Mouse (Mus musculus): ENCODE data around the gene Adamts12. TPM values are rescaled to one million over a fixed set of nuclear protein-coding genes. Genes with fewer than 3 reads are reported as not detected.

The Adamts12 gene
- polyA plus RNA-seq, 1 experiment from 2014 or later = 2.2 TPM

DNA sequence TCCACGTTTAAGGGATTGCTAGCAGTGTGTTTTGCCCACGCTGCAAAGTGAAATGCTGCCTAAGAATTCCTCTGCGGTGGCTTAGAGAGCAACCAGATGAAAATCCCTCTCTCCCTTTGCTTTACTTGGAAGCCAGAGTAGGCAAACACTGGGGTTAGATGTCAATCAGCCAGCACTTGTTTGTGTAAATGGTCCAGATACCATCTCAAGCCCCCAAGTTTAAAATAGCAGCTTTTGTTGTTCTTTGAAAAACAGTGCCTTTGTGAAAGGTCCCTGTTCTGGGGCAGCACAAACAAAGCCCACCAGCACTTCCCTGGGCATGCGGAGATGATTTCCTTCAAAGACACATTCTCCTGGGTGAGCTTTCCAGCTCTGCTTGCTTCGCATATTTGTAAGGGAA, 1.7 kb downstream of the Adamts12 start:
- Histone ChIP-seq H3K4me2 (ENCODE audit: low read depth, low read length) (peak overlapping the region; percentile 42), H3K27ac (ENCODE audit: low read depth, low read length) (no peak overlapping the region), H3K4me1 (ENCODE audit: control insufficient read depth, insufficient read depth, low read length) (peaks cover 9% of the 10 kb centered on the region; the same call in 1 of the 2 replicates), H3K9ac (replicated peaks; ENCODE audit: low read depth, low read length) (no peak overlapping the region), H3K36me3 (ENCODE audit: control insufficient read depth, insufficient read depth, low read length) (no peaks in the 10 kb centered on the region), H3K9me3 (ENCODE audit: control insufficient read depth, low read length) (no peaks in the 10 kb centered on the region), H3K27me3 (ENCODE audit: control insufficient read depth, insufficient read depth, low read length) (no peaks in the 10 kb centered on the region), H3K4me3 (ENCODE audit: low read depth, low read length) (no peak overlapping the region)
- ATAC-seq (ENCODE audit: low read depth) = no peak
- WGBS = 16% methylated on average over 5 of the region's 5 CpGs

DNA sequence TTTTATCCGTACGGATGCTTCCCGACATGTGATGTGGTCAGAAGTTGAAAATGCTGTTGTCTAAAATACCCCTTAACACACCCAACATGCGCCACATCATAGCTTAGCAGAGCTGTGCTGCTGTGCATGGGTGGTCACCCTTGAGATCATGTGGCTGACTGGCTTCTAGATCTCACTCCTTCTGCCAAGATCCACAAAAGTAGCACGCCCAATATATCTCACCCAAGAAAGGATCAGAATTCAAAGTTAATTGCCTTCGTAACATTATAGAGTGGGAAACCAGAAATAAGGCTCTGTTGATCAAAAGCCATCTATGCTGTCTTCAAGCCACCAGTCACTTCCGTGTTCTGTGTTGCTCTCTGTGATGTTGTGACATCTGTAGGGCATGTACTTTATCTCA, 3.3 kb downstream of the Adamts12 start:
- no peak overlapping the region for H3K4me3 ChIP-seq (ENCODE audit: low read depth, low read length)
- H3K27ac ChIP-seq (ENCODE audit: low read depth, low read length) = no peak overlapping the region
- peaks cover 9% of the 10 kb centered on the region; the same call in 1 of the 2 replicates for H3K4me1 ChIP-seq (ENCODE audit: control insufficient read depth, insufficient read depth, low read length)
- 89% methylated on average over 7 of the region's 7 CpGs for WGBS
- no peak overlapping the region for H3K4me2 ChIP-seq (ENCODE audit: low read depth, low read length)
- H3K36me3 ChIP-seq (ENCODE audit: control insufficient read depth, insufficient read depth, low read length) = no peaks in the 10 kb centered on the region
- H3K9ac ChIP-seq (replicated peaks; ENCODE audit: low read depth, low read length) = no peak overlapping the region
- H3K9me3 ChIP-seq (ENCODE audit: control insufficient read depth, low read length) = no peaks in the 10 kb centered on the region
- ATAC-seq (ENCODE audit: low read depth) = no peak
- H3K27me3 ChIP-seq (ENCODE audit: control insufficient read depth, insufficient read depth, low read length) = no peaks in the 10 kb centered on the region

DNA sequence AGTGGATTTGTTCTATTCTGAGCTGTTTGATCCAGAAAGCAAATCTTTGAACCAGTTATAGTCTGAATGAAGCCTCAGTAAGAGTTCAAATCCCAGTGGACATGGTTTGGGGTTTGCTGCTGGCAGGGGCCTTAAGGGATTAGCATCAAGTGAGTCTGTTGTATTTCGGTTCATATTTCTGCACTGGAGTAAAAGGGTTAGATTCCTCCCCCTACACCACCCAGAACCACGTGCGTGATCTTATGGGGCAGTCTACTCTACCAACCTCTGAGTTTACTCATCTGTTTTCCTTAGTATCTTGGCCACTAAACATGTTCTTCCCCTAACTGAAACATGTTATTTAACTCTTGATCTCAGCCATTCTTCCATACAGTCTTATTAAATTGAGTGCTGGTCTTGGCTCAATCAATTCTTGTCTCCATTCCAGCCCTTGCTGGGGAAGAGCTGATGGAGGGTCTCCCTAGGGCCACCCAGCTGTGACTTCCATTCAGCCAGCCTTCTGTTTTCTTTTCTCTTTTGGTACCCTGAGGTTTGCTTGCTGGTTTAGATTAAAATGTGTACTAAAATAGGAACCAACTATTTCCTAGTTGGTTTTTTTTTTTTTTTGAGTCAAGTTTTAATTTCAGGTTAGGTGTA, 11.3 kb downstream of the Adamts12 start:
- Histone ChIP-seq H3K4me1 (ENCODE audit: control insufficient read depth, insufficient read depth, low read length) (no peaks in the 10 kb centered on the region), H3K4me3 (ENCODE audit: low read depth, low read length) (no peak overlapping the region), H3K4me2 (ENCODE audit: low read depth, low read length) (no peak overlapping the region), H3K9ac (replicated peaks; ENCODE audit: low read depth, low read length) (no peak overlapping the region), H3K9me3 (ENCODE audit: control insufficient read depth, low read length) (no peaks in the 10 kb centered on the region), H3K36me3 (ENCODE audit: control insufficient read depth, insufficient read depth, low read length) (no peaks in the 10 kb centered on the region), H3K27me3 (ENCODE audit: control insufficient read depth, insufficient read depth, low read length) (no peaks in the 10 kb centered on the region), H3K27ac (ENCODE audit: low read depth, low read length) (no peak overlapping the region)
- no peak for ATAC-seq (ENCODE audit: low read depth)
- WGBS = 80% methylated on average over 3 of the region's 3 CpGs

DNA sequence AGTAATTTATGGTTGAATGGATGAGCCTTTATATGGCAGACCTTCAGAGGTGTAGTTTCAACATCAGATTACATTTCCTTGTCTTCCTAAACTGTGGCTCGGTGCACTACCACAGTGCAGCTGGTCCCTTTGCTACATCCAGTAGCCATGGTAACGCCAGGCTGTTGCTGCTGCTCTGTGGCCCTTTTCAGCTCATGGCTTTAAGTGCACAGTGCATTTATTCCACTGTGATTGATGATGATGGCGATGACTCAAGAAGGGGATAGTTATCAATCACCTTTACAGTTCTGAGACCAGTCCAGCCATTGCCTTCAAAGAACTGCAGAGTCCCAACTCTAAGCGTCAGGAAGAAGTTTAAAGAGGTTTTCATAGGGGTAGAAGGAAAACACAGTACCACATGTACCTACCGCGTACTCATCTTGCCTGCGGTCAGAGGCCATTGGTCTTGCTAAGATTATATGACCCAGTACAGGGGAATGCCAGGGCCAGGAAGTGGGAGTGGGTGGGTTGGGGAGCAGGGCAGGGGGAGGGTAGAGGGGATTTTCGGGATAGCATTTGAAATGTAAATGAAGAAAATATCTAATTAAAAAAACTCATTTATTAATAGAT, 18.5 kb downstream of the Adamts12 start:
- no peaks in the 10 kb centered on the region for H3K36me3 ChIP-seq (ENCODE audit: control insufficient read depth, insufficient read depth, low read length)
- H3K9me3 ChIP-seq (ENCODE audit: control insufficient read depth, low read length) = no peaks in the 10 kb centered on the region
- ATAC-seq (ENCODE audit: low read depth) = peak; percentile 99
- H3K9ac ChIP-seq (replicated peaks; ENCODE audit: low read depth, low read length) = no peak overlapping the region
- peaks cover 11% of the 10 kb centered on the region for H3K4me1 ChIP-seq (ENCODE audit: control insufficient read depth, insufficient read depth, low read length)
- H3K4me2 ChIP-seq (ENCODE audit: low read depth, low read length) = no peak overlapping the region
- no peak overlapping the region for H3K4me3 ChIP-seq (ENCODE audit: low read depth, low read length)
- H3K27ac ChIP-seq (ENCODE audit: low read depth, low read length) = no peak overlapping the region; the same call in 1 of the 2 replicates
- H3K27me3 ChIP-seq (ENCODE audit: control insufficient read depth, insufficient read depth, low read length) = no peaks in the 10 kb centered on the region
- WGBS = 11% methylated on average over 8 of the region's 8 CpGs

DNA sequence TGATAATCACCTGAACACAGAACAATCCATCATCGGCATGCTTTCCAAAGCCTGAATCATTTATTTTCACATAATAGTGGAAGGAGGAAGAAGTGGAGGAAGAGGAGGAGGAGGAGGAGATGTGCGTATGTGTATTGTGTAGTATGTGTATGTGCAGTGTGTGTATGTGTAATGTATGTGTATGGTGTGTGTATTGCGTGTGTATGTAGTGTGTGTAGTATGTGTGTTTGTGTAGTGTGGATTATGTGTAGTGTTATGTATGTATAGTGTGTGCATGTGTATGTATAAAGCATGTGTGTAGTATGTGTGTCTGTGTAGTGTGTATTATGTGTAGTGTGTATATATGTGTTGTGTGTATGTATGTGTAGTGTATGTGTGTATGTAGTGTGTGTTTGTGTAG, 19.1 kb downstream of the Adamts12 start:
- Histone ChIP-seq H3K9ac (replicated peaks; ENCODE audit: low read depth, low read length) (no peak overlapping the region), H3K4me2 (ENCODE audit: low read depth, low read length) (no peak overlapping the region), H3K9me3 (ENCODE audit: control insufficient read depth, low read length) (no peaks in the 10 kb centered on the region), H3K4me1 (ENCODE audit: control insufficient read depth, insufficient read depth, low read length) (peaks cover 11% of the 10 kb centered on the region), H3K27ac (ENCODE audit: low read depth, low read length) (no peak overlapping the region), H3K36me3 (ENCODE audit: control insufficient read depth, insufficient read depth, low read length) (no peaks in the 10 kb centered on the region), H3K27me3 (ENCODE audit: control insufficient read depth, insufficient read depth, low read length) (no peaks in the 10 kb centered on the region), H3K4me3 (ENCODE audit: low read depth, low read length) (no peak overlapping the region)
- ATAC-seq (ENCODE audit: low read depth) = 0 out of 2 replicates have a peak, but pooled peaks have one; percentile 3
- 72% methylated on average over 3 of the region's 3 CpGs for WGBS

DNA sequence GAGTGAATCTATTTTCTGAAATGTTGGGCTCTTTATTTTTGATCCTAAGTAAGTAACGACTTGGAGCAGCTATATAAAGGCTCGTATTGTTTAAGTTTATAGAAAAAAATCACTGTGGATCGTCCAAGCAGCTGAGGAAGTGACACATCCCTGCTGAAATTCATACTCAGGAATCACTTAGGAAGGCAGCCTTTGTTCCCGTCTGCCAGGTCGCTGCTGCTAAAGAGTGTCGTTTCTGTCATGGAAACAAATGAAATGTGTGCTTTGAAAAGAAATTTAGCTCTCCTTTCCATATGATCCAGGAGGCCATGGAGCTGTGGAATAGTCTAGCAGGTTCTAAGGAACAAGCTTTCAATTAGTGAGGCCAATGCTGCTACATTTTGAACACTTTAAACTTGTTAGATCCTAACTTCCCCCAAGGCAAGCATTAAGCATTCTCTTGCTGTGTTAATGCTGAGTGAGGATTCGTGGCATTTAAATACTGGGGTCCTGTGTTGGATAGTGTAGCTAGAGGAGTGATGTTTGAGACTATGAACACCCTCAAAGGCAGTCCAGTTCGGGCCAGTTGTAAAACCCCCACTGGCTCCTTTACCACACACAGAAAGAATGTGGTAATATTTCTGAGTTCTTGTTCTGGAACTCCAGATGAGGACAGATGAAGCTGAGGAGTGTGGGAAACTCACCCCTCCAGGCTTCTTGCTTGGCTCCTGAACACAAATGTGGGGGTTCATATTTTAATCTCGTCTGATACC, 19.8 kb downstream of the Adamts12 start:
- H3K4me2 ChIP-seq (ENCODE audit: low read depth, low read length) = no peak overlapping the region
- ATAC-seq (ENCODE audit: low read depth) = no peak
- no peaks in the 10 kb centered on the region for H3K27me3 ChIP-seq (ENCODE audit: control insufficient read depth, insufficient read depth, low read length)
- H3K9ac ChIP-seq (replicated peaks; ENCODE audit: low read depth, low read length) = no peak overlapping the region
- no peaks in the 10 kb centered on the region for H3K9me3 ChIP-seq (ENCODE audit: control insufficient read depth, low read length)
- WGBS = 26% methylated on average over 9 of the region's 9 CpGs
- no peaks in the 10 kb centered on the region for H3K36me3 ChIP-seq (ENCODE audit: control insufficient read depth, insufficient read depth, low read length)
- H3K27ac ChIP-seq (ENCODE audit: low read depth, low read length) = no peak overlapping the region; the same call in 1 of the 2 replicates
- H3K4me3 ChIP-seq (ENCODE audit: low read depth, low read length) = no peak overlapping the region
- peaks cover 11% of the 10 kb centered on the region for H3K4me1 ChIP-seq (ENCODE audit: control insufficient read depth, insufficient read depth, low read length)

DNA sequence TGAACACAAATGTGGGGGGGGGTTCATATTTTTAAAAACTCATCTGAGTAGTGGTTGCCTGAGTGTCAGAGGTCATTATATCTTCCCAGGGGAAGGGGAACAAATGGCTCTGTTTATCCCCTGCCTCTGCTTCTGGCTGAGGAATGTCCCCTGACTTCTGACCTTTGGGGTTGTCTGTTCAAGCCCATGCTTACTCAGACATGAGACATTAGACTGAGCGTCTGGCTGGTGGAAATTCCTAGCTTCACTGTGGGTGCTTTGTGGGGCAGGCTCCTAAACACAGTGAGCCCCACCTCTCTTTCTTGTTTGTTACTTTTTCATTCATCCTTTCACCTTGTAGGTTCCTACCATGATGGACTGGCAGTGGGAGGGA, 20.4 kb downstream of the Adamts12 start:
- Histone ChIP-seq H3K4me2 (ENCODE audit: low read depth, low read length) (no peak overlapping the region), H3K27ac (ENCODE audit: low read depth, low read length) (no peak overlapping the region), H3K27me3 (ENCODE audit: control insufficient read depth, insufficient read depth, low read length) (no peaks in the 10 kb centered on the region), H3K36me3 (ENCODE audit: control insufficient read depth, insufficient read depth, low read length) (no peaks in the 10 kb centered on the region), H3K9me3 (ENCODE audit: control insufficient read depth, low read length) (no peaks in the 10 kb centered on the region), H3K9ac (replicated peaks; ENCODE audit: low read depth, low read length) (no peak overlapping the region), H3K4me3 (ENCODE audit: low read depth, low read length) (no peak overlapping the region), H3K4me1 (ENCODE audit: control insufficient read depth, insufficient read depth, low read length) (peaks cover 11% of the 10 kb centered on the region)
- 0% methylated on average over 1 of the region's 1 CpGs for WGBS
- no peak for ATAC-seq (ENCODE audit: low read depth)

DNA sequence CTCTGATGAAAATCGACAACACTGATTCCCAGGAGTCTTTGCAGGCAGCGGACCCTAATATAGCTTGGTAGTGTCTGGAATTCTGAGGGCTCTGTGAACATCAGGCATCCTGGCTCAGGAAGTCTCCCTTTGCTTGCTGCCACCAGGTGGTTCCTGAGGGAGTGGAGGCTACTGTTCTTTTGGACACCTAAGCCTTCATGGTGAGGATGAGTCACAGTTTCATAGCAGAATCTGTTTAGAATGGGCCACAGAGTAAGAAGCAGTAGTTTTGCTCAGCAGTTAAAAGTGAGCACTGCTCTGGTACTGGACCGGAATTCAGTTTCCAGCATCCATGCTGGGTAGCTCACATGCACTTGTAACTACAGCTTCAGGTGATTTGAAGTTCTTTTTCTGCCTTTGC, 24.9 kb downstream of the Adamts12 start:
- 89% methylated on average over 3 of the region's 3 CpGs for WGBS
- no peak overlapping the region for H3K4me3 ChIP-seq (ENCODE audit: low read depth, low read length)

DNA sequence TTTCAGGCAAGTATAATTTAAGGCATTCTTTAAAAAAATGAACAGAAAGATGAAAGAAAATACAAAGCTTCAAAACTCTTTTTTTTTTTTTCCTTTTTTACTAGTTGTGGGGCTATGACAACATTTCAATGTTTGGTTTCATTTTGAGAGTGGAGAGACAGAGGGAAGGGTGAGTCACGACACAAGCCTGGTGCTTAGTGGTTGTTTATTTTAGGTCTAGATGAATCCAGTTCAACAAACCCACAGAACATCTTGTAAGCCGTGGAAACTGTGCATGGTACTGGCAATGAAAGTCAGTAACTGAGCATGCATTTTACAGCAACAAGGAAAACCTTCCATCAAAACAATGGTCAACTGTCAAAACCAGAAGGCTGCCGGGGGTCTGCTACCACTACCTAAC, 31.0 kb downstream of the Adamts12 start:
- Histone ChIP-seq H3K4me3 (ENCODE audit: low read depth, low read length) (no peak overlapping the region), H3K4me1 (ENCODE audit: control insufficient read depth, insufficient read depth, low read length) (peaks cover 7% of the 10 kb centered on the region; the same call in 1 of the 2 replicates), H3K9ac (replicated peaks; ENCODE audit: low read depth, low read length) (no peak overlapping the region), H3K9me3 (ENCODE audit: control insufficient read depth, low read length) (no peaks in the 10 kb centered on the region), H3K27ac (ENCODE audit: low read depth, low read length) (no peak overlapping the region), H3K27me3 (ENCODE audit: control insufficient read depth, insufficient read depth, low read length) (no peaks in the 10 kb centered on the region), H3K4me2 (ENCODE audit: low read depth, low read length) (no peak overlapping the region), H3K36me3 (ENCODE audit: control insufficient read depth, insufficient read depth, low read length) (no peaks in the 10 kb centered on the region)
- no peak for ATAC-seq (ENCODE audit: low read depth)
- WGBS = 76% methylated on average over 3 of the region's 3 CpGs

More for the DNA sequence above, 24.9 kb downstream of the Adamts12 start:
- H3K27ac ChIP-seq (ENCODE audit: low read depth, low read length) = no peak overlapping the region
- H3K9ac ChIP-seq (replicated peaks; ENCODE audit: low read depth, low read length) = no peak overlapping the region
- no peaks in the 10 kb centered on the region for H3K27me3 ChIP-seq (ENCODE audit: control insufficient read depth, insufficient read depth, low read length)
- no peaks in the 10 kb centered on the region for H3K36me3 ChIP-seq (ENCODE audit: control insufficient read depth, insufficient read depth, low read length)
- H3K9me3 ChIP-seq (ENCODE audit: control insufficient read depth, low read length) = no peaks in the 10 kb centered on the region
- peaks cover 4% of the 10 kb centered on the region; the same call in 1 of the 2 replicates for H3K4me1 ChIP-seq (ENCODE audit: control insufficient read depth, insufficient read depth, low read length)
- H3K4me2 ChIP-seq (ENCODE audit: low read depth, low read length) = no peak overlapping the region
- no peak for ATAC-seq (ENCODE audit: low read depth)

Data from neural tube, embryonic 14.5 days (tissue).